Mouse (Mus musculus): Measurements from ENCODE around the gene Epha1. TPM values are rescaled to one million over a fixed set of nuclear protein-coding genes. Genes with fewer than 3 reads are reported as not detected.
A peak's percentile ranks its signal among the peaks of the same experiment; 100 is the strongest.

Epha1 gene
- polyA plus RNA-seq, 1 experiment from 2014 or later: 18.8 TPM

DNA sequence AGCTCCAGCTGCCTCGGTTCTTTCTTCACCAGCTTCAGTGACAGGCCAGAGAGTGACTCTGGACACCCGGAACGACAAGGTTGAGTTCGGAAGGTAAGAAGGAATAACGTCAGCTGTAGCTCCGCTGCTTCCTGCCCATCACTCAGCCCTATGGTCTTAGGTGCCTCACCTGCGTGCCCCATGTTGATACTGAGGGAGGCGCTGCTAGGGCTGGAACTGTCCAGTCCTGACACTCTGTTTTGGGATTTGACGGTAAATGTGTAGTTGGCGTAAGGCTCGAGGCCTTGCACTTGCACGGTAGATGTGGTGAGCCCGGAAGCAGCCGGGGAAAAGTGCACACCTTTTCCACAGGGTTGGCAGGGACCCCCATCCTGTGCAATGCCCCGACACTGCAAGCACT, 8.5 kb downstream of the Epha1 start:
- 78% methylated on average over 15 of the region's 15 CpGs for WGBS
- H3K9ac ChIP-seq (ENCODE audit: low read length): no peak overlapping the region
- H3K4me2 ChIP-seq (ENCODE audit: low read depth, low read length): no peak overlapping the region

DNA sequence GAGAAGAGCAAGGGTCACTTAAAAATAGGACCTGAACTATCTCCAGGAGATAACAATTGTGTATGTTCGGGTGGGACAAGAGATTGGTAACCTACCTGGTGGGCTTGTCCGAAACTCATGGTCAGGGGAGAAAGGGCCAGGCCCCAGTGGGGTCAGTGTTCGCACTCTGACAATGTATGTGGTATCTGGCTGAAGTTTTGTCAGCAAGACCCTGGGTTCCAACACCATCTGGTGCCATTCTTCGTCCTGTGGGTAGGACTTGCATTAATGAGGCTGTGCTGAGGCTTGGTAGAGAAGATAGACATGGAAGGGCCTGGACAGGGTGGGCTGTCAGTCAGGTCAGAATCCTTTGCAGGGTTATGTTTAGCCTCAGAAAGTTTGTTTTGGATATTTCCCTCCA, 9.0 kb downstream of the Epha1 start:
- 80% methylated on average over 4 of the region's 4 CpGs for WGBS
- Histone ChIP-seq H3K27ac (ENCODE audit: low read length) (no peak overlapping the region), H3K9ac (ENCODE audit: low read length) (no peak overlapping the region), H3K4me1 (replicated peaks; ENCODE audit: control insufficient read depth, insufficient read depth, low read length) (peaks cover 16% of the 10 kb centered on the region), H3K9me3 (ENCODE audit: control insufficient read depth, low read length) (no peaks in the 10 kb centered on the region), H3K4me3 (ENCODE audit: low read length) (no peak overlapping the region), H3K4me2 (ENCODE audit: low read depth, low read length) (no peak overlapping the region), H3K27me3 (ENCODE audit: control insufficient read depth, insufficient read depth, low read depth, low read length) (no peaks in the 10 kb centered on the region), H3K36me3 (ENCODE audit: control insufficient read depth, insufficient read depth, low read length) (peaks cover 18% of the 10 kb centered on the region)
- ATAC-seq (ENCODE audit: low read depth): no peak

More for the DNA sequence above, 8.5 kb downstream of the Epha1 start:
- peaks cover 14% of the 10 kb centered on the region for H3K4me1 ChIP-seq (replicated peaks; ENCODE audit: control insufficient read depth, insufficient read depth, low read length)
- H3K4me3 ChIP-seq (ENCODE audit: low read length): no peak overlapping the region
- ATAC-seq (ENCODE audit: low read depth): no peak
- H3K36me3 ChIP-seq (ENCODE audit: control insufficient read depth, insufficient read depth, low read length): peaks cover 16% of the 10 kb centered on the region
- H3K9me3 ChIP-seq (ENCODE audit: control insufficient read depth, low read length): no peaks in the 10 kb centered on the region
- H3K27me3 ChIP-seq (ENCODE audit: control insufficient read depth, insufficient read depth, low read depth, low read length): no peaks in the 10 kb centered on the region
- H3K27ac ChIP-seq (ENCODE audit: low read length): no peak overlapping the region

DNA sequence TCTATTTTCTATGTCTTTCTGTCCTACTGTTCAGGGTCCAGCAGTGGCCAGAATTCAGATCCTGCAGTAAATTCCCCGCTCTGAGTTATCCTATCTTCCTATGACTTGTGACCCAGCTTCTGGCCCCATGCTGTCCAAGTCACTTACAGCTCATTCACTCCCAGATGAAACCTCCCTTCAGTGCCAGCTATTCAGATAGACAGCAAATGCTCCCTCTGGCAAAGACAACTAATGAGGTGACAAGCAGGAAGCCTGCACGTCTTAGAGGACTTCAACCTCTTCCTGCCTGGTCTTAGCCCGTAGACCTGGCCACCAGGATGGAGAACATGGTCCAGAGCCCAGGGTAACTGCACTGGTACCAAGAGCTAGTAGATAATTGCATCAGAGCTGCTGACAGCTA, 10.1 kb downstream of the Epha1 start:
- no peak overlapping the region for H3K4me2 ChIP-seq (ENCODE audit: low read depth, low read length)
- peaks cover 26% of the 10 kb centered on the region for H3K36me3 ChIP-seq (ENCODE audit: control insufficient read depth, insufficient read depth, low read length)
- no peaks in the 10 kb centered on the region for H3K9me3 ChIP-seq (ENCODE audit: control insufficient read depth, low read length)
- H3K4me3 ChIP-seq (ENCODE audit: low read length): no peak overlapping the region
- 24% methylated on average over 3 of the region's 3 CpGs for WGBS
- peak overlapping the region; percentile 83; the same call in 1 of the 2 replicates for H3K27ac ChIP-seq (ENCODE audit: low read length)
- no peaks in the 10 kb centered on the region for H3K27me3 ChIP-seq (ENCODE audit: control insufficient read depth, insufficient read depth, low read depth, low read length)
- peaks cover 23% of the 10 kb centered on the region for H3K4me1 ChIP-seq (replicated peaks; ENCODE audit: control insufficient read depth, insufficient read depth, low read length)
- H3K9ac ChIP-seq (ENCODE audit: low read length): no peak overlapping the region
- peak; percentile 85 for ATAC-seq (ENCODE audit: low read depth)

GRCm38 (mm10) chr6:42362497-42362896, 10.6 kb downstream of the Epha1 start:
- H3K27me3 ChIP-seq (ENCODE audit: control insufficient read depth, insufficient read depth, low read depth, low read length): no peaks in the 10 kb centered on the region
- H3K9me3 ChIP-seq (ENCODE audit: control insufficient read depth, low read length): no peaks in the 10 kb centered on the region
- peak overlapping the region; percentile 83 for H3K27ac ChIP-seq (ENCODE audit: low read length)
- H3K4me1 ChIP-seq (replicated peaks; ENCODE audit: control insufficient read depth, insufficient read depth, low read length): peaks cover 26% of the 10 kb centered on the region
- H3K36me3 ChIP-seq (ENCODE audit: control insufficient read depth, insufficient read depth, low read length): peaks cover 29% of the 10 kb centered on the region
- no peak overlapping the region for H3K4me3 ChIP-seq (ENCODE audit: low read length)
- no peak overlapping the region for H3K4me2 ChIP-seq (ENCODE audit: low read depth, low read length)
- 67% methylated on average over 1 of the region's 1 CpGs for WGBS
- peak; percentile 21 for ATAC-seq (ENCODE audit: low read depth)
- H3K9ac ChIP-seq (ENCODE audit: low read length): peak overlapping the region; percentile 24; the same call in 1 of the 2 replicates

GRCm38 (mm10) chr6:42362074-42362473, 11.0 kb downstream of the Epha1 start:
- H3K4me1 ChIP-seq (replicated peaks; ENCODE audit: control insufficient read depth, insufficient read depth, low read length): peaks cover 30% of the 10 kb centered on the region
- peak overlapping the region; percentile 83 for H3K27ac ChIP-seq (ENCODE audit: low read length)
- ATAC-seq (ENCODE audit: low read depth): no peak
- no peak overlapping the region for H3K4me3 ChIP-seq (ENCODE audit: low read length)
- peaks cover 32% of the 10 kb centered on the region for H3K36me3 ChIP-seq (ENCODE audit: control insufficient read depth, insufficient read depth, low read length)
- no peak overlapping the region for H3K4me2 ChIP-seq (ENCODE audit: low read depth, low read length)
- peak overlapping the region; percentile 24; the same call in 1 of the 2 replicates for H3K9ac ChIP-seq (ENCODE audit: low read length)
- no peaks in the 10 kb centered on the region for H3K9me3 ChIP-seq (ENCODE audit: control insufficient read depth, low read length)
- no peaks in the 10 kb centered on the region for H3K27me3 ChIP-seq (ENCODE audit: control insufficient read depth, insufficient read depth, low read depth, low read length)
- 39% methylated on average over 1 of the region's 1 CpGs for WGBS

DNA sequence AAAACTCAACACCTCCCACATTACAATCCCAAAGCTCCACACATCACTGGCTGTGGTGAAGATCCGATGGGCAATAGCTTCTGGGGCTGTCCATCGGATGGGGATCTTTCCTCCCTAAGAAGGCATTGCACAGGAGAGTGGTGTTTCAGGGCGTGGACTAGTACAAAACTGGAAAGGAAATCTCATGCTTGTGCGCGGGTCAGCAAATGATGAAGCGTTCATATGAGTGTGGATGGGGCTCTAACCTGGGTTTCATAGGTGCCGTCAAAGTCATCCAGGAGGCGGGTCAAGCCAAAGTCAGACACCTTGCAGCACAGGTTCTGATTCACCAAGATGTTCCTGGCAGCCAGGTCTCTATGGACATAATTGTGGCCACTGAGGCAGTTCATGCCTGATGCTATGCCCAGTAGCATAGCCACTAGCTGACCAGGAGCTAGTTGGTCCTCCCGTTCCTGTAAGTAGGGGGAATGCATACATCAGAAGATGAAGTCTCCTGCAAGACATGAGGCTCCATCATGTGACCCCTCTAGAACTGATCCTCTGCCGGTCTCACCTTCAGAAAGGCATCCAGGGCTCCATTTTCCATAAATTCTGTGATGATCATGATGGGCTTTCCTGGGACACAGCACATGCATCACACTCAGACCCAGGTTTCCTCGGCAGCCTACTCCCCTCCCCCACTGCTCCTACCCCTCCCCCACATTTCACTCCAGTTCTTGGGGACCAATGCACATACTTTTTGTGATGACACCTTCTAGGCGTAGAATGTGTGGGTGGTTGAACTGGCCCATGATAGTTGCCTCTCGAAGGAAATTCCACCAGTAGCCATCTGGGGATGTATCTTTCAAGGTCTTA, 11.8 kb downstream of the Epha1 start:
- Histone ChIP-seq H3K27me3 (ENCODE audit: control insufficient read depth, insufficient read depth, low read depth, low read length) (no peaks in the 10 kb centered on the region), H3K4me2 (ENCODE audit: low read depth, low read length) (no peak overlapping the region), H3K9me3 (ENCODE audit: control insufficient read depth, low read length) (no peaks in the 10 kb centered on the region), H3K4me1 (replicated peaks; ENCODE audit: control insufficient read depth, insufficient read depth, low read length) (peaks cover 38% of the 10 kb centered on the region), H3K36me3 (ENCODE audit: control insufficient read depth, insufficient read depth, low read length) (peaks cover 40% of the 10 kb centered on the region), H3K9ac (ENCODE audit: low read length) (no peak overlapping the region), H3K27ac (ENCODE audit: low read length) (peak overlapping the region; percentile 83), H3K4me3 (ENCODE audit: low read length) (no peak overlapping the region)
- no peak for ATAC-seq (ENCODE audit: low read depth)
- 89% methylated on average over 13 of the region's 13 CpGs for WGBS

DNA sequence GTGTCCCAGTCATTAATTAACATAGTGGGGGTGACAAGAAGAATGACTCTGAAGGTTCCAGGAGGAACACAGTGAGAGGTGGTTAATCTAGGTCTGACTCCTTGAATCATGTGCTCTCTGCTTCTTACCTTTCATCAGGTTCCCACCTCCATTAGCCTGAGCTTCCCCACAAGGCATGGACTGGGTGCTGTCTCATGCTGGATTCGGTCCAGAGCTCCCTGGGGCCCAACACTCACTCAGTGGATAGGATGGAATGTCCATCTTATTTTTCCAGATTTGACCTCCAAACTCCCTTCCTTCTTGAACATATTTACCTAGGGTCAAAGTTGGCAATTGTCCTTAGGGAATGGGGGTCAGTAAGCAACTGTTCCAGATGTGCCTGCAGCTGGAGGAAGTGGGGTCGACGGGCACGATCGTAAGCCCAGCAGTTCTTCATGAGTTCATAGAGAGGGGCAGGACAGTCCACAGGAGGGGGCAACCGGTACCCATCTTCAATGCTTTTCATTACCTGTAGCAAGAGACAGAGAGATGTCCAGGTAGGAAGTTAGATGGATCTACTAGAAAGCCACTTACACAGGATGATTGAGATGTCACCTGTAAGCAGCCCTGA, 12.7 kb downstream of the Epha1 start:
- H3K27me3 ChIP-seq (ENCODE audit: control insufficient read depth, insufficient read depth, low read depth, low read length): no peaks in the 10 kb centered on the region
- H3K4me2 ChIP-seq (ENCODE audit: low read depth, low read length): no peak overlapping the region
- no peak for ATAC-seq (ENCODE audit: low read depth)
- H3K4me3 ChIP-seq (ENCODE audit: low read length): no peak overlapping the region
- 80% methylated on average over 6 of the region's 6 CpGs for WGBS
- H3K27ac ChIP-seq (ENCODE audit: low read length): no peak overlapping the region
- no peak overlapping the region for H3K9ac ChIP-seq (ENCODE audit: low read length)
- H3K36me3 ChIP-seq (ENCODE audit: control insufficient read depth, insufficient read depth, low read length): peaks cover 45% of the 10 kb centered on the region
- H3K9me3 ChIP-seq (ENCODE audit: control insufficient read depth, low read length): no peaks in the 10 kb centered on the region
- H3K4me1 ChIP-seq (replicated peaks; ENCODE audit: control insufficient read depth, insufficient read depth, low read length): peaks cover 38% of the 10 kb centered on the region

DNA sequence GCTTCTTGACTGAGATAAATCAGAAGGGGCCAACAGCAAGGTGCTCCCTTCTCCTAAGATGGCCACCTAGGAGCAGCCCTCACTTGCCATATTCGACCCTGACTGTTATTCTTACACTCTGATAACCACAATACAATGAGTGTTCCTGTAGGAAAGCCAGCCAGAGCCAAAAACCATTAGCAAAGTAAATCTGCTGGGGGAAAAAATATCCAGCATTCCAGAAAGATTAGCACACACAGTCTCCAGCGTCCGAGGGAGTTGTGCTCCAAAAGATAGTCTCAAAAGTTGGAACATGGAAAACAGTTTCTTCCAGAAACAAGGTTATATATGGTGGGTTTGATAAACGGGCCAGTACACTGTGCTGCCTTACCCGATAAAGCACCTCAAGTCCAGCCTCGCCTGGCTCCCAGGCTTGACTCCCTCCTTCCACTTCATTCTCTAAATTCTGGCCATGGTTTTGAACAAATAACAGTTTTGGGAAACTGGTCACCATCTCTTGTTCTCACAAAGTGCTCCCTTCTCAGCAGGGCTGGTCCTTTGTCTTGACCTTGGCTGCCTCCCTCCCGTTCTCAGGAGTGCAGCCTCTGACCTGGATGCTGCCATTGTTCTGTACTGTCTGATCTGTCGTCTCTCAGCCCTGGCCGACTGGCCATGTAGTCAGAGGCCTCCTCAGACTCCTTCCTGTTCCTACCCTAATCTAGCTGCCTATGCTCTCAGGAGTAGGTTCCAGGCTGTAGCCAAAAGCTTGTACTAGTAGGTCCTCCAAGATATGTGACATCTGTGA, 13.5 kb downstream of the Epha1 start:
- H3K27ac ChIP-seq (ENCODE audit: low read length): peak overlapping the region; percentile 60
- H3K27me3 ChIP-seq (ENCODE audit: control insufficient read depth, insufficient read depth, low read depth, low read length): no peaks in the 10 kb centered on the region
- H3K4me1 ChIP-seq (replicated peaks; ENCODE audit: control insufficient read depth, insufficient read depth, low read length): peaks cover 43% of the 10 kb centered on the region
- peaks cover 45% of the 10 kb centered on the region for H3K36me3 ChIP-seq (ENCODE audit: control insufficient read depth, insufficient read depth, low read length)
- no peak overlapping the region for H3K4me2 ChIP-seq (ENCODE audit: low read depth, low read length)
- H3K4me3 ChIP-seq (ENCODE audit: low read length): no peak overlapping the region
- ATAC-seq (ENCODE audit: low read depth): no peak
- H3K9me3 ChIP-seq (ENCODE audit: control insufficient read depth, low read length): no peaks in the 10 kb centered on the region
- WGBS: 47% methylated on average over 9 of the region's 9 CpGs
- no peak overlapping the region for H3K9ac ChIP-seq (ENCODE audit: low read length)

GRCm38 (mm10) chr6:42358901-42359300, 14.2 kb downstream of the Epha1 start:
- Histone ChIP-seq H3K9ac (ENCODE audit: low read length) (no peak overlapping the region), H3K9me3 (ENCODE audit: control insufficient read depth, low read length) (no peaks in the 10 kb centered on the region), H3K36me3 (ENCODE audit: control insufficient read depth, insufficient read depth, low read length) (peaks cover 45% of the 10 kb centered on the region), H3K4me1 (replicated peaks; ENCODE audit: control insufficient read depth, insufficient read depth, low read length) (peaks cover 50% of the 10 kb centered on the region), H3K4me2 (ENCODE audit: low read depth, low read length) (no peak overlapping the region), H3K27ac (ENCODE audit: low read length) (peak overlapping the region; percentile 48), H3K4me3 (ENCODE audit: low read length) (no peak overlapping the region), H3K27me3 (ENCODE audit: control insufficient read depth, insufficient read depth, low read depth, low read length) (no peaks in the 10 kb centered on the region)
- 71% methylated on average over 12 of the region's 12 CpGs for WGBS
- no peak for ATAC-seq (ENCODE audit: low read depth)

Measured in lung, embryonic 16.5 days (tissue).